Mouse (Mus musculus) G1E (cell line): Measurements from ENCODE around the gene Rps27rt.

Experiments
- CTCF ChIP-seq: IDR thresholded peaks from 2 replicates; pipeline ENCODE4 v1.5.1; 2012; ENCODE audit warnings: low read depth, low read length, inconsistent platforms, mixed read lengths
- GATA1 ChIP-seq: IDR thresholded peaks from 2 replicates; pipeline ENCODE4 v1.6.1; 2012; ENCODE audit warnings: borderline replicate concordance, low read length, inconsistent platforms, mixed read lengths
- GATA2 ChIP-seq: IDR thresholded peaks from 2 replicates; pipeline ENCODE4 v1.6.1; 2012; ENCODE audit warnings: low read depth, low read length, inconsistent platforms, borderline replicate concordance
- POLR2AphosphoS5 ChIP-seq: IDR thresholded peaks from 2 replicates; pipeline ENCODE4 v1.6.1; 2012; ENCODE audit warnings: low read depth, low read length, inconsistent platforms; ENCODE audit not compliant: insufficient replicate concordance
- TAL1 ChIP-seq: conservative IDR thresholded peaks from 2 replicates; pipeline ENCODE4 v1.6.1; 2012; ENCODE audit warnings: low read depth, low read length, inconsistent platforms, mixed read lengths

GRCm38 (mm10) chr9:115008194-115008593 lies 25.7 kb upstream of the Rps27rt start:
- TF ChIP-seq CTCF = no peak
- no peak for TF ChIP-seq GATA1
- no peak for TF ChIP-seq GATA2
- TF ChIP-seq POLR2AphosphoS5 = no peak
- no peak for TF ChIP-seq TAL1
